Mouse (Mus musculus) frontal cortex, postnatal 10 days (tissue): ENCODE measurements at regions not wholly inside any gene's neighbourhood (a gene's known extent, or its start where the extent isn't known, plus 50 kb on each side); places are given as distances from the start of the nearest gene placed in this dataset.

Source experiments
- DNase-seq, 2 experiments: peaks; one replicate each; pipeline ENCODE4 v3.0.0; 2022; ENCODE audit warnings: low spot score in 2 of 2, mixed read lengths in 1 of 2

DNA sequence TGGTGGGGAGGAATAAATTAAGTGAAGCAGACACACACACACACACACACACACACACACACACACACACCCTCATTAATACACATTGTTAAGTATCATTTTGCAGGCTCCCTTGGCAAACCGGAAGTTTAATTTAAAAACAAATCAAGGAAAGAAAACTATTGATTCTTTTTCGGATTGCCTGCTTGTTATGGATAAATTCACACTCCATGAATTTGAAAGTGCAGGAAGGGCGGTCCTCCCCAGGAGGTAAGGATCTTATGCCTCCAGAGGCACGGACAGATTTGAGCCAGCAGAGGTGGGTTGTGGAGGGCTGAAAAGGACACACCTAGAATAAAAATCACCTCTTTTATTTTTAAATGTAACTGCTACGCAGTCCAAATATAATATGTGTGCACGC is 156.2 kb upstream of the Gm15217 start:
- no peak for DNase-seq

- DNase-seq, result no peak
Measured at GRCm38 (mm10) chr14:46224421-46224950, 154.7 kb upstream of the Gm15217 start.

DNA sequence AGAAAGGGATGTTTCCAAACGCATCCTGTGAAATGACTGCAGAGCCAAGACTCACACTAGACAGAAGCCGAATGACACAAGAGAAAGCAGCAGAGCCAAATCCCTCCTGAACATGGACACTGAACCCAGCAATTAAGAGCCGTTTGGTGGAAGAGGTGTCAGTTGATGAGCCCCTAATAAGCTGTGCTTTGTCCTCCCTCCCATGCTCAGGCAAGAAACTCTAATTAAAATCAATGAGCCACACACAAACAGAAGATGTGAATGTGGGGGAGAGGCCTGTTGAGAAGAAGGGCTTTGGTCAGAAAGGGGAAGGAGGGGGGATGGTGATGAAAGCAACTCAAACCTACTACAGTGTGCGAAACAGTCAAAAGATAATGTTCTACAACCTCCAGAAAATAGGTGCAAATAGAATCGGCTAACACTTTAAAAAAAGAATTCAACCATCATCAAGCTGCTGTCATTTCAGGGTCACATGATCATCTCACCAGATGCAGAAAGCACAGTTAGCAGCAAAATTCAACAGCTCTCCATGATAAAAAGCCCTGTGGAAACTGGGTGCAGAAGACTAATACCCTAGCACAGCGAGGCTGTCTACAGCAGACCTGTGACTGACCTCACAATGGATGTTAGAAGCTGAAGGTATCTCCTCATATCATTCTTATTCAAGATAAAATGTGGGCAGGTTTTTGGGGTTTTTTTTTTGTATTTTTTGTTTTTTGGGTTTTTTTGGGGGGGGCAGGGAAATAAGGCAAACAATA is 153.2 kb upstream of the Gm15217 start:
- DNase-seq, result no peak

DNA sequence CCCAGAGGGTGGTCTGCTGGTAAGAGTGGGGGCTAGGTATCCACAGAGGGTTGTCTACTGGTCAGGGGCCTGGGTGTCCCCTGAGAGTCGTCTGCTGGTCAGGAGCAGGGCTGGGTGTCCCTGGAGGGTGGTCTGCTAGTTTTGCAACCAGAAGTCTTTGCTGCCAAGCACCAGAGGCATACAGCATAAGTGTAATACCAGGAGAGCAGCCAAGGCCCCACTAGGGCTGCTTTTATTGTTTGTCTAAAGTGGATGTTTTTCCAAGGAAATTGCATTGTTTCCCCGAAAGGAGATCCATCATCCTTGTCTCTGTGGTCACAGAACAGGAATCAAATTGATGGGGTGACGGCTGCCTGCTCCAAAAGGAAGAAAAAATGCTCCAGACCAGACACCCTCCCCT is 145.2 kb upstream of the Gm15217 start:
- no peak for DNase-seq

DNA sequence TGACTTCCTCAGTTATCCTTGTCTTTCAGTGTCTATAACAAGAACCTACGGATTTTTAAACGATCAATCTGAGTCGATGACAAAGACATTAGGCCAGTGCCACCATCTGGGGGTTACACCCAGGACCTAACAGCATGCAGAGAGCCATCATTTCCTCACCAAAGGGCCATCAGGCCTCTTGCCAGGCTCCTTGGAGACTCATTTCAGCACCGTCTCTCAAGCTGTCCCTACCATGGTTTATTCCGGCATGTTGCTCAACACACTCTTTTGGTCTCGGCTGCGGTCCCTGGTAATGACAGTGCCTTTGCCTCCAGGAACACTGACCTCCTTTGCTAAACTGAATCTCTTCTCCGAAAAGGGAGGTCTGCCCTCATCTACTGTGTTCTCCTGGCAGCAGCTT is 144.4 kb upstream of the Gm15217 start:
- DNase-seq, result no peak

DNA sequence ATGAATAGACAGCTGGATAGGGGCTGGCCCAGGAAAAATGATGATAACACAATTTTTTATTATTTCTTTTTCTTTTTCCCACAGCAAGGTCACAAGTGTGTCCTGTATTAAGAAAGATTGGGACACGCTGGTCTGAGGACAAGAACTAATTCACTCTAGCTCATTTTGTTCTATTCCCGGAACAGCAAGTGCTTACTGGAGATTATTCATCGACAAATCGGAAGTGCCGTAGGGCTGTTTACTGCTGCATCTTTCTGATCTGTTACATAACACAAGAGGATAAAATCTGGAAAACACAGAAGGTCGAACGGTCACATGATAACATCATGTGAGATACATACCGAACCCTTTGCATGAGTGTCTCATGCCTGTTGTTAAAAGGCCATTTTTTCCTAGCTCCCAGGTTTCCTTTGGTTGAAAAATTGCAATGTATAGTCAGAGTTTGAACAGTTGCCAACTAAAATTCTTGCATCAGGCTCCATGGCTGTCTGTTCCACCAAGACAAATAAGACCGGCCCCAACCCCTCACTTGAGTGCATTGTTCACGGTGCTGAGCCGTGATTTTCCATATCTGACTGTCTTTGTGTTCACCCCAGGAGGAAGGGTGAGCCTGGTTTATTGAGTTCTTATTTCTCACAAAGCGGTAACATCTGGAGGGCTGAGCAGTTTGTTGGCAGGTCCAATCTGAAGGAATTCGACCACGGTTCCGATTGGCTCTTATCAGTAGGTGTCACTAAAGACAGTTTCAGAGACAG is 139.0 kb upstream of the Gm15217 start:
- no peak for DNase-seq

- DNase-seq, result no peak
Measured at GRCm38 (mm10) chr14:46240896-46241295, 138.3 kb upstream of the Gm15217 start.

DNA sequence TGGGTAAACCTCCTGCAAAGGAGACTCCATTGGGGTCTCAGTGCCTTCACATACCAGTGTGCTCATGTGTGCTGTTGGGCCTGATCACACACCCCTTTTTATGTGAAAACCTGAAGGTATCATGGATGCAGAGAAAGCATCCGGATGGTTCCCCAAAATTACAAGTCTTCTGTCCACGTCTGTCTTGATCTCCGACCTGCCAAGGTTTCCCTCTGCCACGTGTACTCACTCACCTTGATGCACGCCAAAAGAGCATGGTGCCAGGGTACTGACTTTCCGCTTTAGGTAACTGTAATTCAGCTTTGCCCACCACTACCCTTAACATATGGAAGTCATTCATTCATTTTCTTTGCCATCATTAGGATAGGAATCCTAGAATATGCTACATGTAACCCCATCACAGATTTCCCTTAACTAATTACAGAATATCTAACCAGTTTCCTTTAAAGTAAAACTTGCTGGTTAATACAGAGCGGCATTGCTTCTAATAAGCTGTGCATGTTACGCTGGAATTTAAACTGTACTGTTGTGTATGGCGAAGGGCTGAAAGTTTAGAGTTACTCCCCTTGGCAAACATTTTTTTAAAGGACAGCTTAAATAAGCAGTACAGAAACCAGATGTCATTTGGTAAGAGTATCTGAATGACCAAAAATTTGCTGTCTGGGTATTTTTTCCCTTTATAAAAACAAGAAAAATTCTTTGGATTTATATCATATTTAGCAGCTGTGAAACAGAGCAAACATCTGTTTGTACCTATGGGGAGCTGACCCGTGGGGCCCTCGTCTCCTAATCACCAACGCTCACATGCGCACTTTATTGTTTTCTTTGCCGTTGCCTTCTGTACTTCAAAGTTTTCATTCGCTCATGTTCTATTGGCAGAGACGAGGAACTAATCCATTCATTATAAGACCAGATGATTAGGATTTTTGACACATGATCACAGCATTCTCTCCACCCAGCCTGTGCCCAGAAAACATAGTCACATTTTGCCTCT is 131.4 kb upstream of the Gm15217 start:
- DNase-seq, result no peak

GRCm38 (mm10) chr14:46249141-46249540 is 130.1 kb upstream of the Gm15217 start:
- DNase-seq, result no peak

DNA sequence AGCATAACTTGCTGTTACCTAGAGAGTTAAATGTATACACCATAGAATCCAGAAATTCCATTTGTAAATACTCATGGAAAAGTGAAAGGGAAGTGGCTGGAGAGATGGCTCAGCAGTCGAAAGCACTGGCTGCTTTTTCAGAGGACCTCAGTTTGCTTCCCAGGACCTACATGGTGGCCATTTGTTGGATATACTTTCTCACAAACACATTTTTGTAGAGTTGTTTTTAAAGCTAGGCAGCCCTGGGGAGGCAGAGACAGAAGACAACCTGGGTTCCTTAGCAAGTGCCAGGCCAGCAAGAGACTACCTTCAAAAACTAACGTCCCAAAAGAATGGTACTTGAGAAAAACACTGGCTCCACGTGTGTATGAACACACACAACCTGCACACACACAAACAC is 124.0 kb upstream of the Gm15217 start:
- DNase-seq, result no peak

DNA sequence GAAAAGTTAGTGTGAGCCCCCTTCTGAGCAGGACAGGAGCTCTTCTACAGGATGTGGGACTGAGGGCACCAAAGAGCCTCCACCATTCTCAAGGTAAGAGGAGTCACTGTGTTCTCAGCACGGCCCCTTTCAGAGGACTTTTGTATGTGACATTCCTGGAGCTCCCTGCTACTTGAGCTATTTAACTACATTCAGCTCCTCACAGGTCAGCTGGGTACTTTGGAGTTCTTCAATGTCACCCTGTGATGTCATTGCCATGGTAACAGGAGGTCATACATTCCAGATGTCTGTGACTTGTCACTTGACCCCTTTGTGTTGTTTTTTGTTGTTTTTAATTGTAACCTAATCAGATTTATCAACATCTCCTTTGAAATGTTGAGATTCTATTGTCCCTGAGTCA is 122.9 kb upstream of the Gm15217 start:
- no peak for DNase-seq

- DNase-seq, result no peak
Measured at GRCm38 (mm10) chr14:46257311-46257710, 121.9 kb upstream of the Gm15217 start.

GRCm38 (mm10) chr14:46258551-46258950 is 120.7 kb upstream of the Gm15217 start:
- DNase-seq, result no peak

GRCm38 (mm10) chr14:46260291-46260980 is 118.8 kb upstream of the Gm15217 start:
- no peak for DNase-seq

DNA sequence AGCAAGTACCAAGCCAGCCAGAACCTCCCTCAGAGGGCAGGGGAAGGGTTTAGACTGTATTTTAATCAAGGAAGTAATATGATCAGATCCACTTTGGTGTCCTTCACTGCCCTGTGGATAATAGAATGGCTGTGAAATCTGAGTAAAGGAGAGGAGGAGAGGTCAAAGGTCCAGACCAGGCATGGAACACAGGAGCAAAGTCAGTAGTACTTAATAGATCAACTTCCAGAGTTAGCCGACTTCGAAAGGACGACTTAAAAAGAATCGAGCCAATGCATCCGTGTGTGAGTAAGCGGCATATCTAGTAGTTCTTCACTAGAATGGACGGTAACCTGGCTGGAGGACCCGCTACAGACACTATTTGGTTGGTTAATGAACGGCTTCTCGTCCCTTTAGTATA is 103.8 kb upstream of the Gm15217 start:
- no peak for DNase-seq

DNA sequence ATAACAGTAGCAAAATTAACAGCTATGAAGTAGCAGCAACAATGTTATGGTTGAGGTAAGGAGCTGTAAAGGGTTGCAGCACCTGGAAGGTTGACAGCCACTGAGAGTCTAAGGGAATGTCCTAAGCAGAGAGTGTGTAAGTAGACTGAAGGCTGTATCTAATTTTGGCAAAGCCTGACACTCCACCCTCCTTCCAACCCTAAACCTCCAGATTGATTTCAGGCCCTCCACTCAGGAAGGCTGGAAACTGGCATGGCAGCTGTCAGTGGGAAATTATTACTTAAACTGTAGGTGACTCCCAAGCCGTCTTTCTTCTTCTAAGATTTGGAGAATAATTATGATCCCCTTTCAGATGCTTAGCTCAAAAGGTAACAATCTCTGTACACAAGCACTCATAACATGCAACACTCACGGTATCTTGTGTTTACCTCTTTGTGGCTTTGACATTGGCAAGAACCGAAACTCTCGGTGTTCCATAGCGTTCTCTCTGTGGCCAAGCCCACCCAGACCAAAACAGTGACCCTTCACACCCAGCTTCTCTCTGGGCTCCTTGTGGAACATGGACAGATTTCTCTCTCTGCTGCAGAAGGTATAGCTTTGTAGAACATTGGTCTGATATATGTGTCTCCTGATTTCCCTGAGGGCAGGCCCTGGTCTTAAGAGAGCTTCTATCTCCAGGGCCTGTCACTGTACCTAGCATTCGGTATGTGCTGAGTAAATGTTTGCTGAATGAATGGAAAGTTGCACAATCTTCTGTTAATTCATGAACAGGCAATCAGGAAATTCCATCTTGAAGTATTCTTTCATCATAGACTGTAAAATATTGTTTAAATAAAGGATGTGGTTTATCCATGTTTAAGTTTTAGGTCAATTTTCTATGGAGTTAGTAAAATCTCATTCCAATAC is 102.0 kb upstream of the Gm15217 start:
- DNase-seq, result no peak

- no peak for DNase-seq
Measured at GRCm38 (mm10) chr14:46277832-46278611, 101.2 kb upstream of the Gm15217 start.

- DNase-seq, result no peak
Measured at GRCm38 (mm10) chr14:46292398-46292797, 86.8 kb upstream of the Gm15217 start.

GRCm38 (mm10) chr14:46296275-46296674 is 82.9 kb upstream of the Gm15217 start:
- no peak for DNase-seq
